Mouse (Mus musculus): ENCODE measurements around the gene Cab39.

Cab39 gene

DNA sequence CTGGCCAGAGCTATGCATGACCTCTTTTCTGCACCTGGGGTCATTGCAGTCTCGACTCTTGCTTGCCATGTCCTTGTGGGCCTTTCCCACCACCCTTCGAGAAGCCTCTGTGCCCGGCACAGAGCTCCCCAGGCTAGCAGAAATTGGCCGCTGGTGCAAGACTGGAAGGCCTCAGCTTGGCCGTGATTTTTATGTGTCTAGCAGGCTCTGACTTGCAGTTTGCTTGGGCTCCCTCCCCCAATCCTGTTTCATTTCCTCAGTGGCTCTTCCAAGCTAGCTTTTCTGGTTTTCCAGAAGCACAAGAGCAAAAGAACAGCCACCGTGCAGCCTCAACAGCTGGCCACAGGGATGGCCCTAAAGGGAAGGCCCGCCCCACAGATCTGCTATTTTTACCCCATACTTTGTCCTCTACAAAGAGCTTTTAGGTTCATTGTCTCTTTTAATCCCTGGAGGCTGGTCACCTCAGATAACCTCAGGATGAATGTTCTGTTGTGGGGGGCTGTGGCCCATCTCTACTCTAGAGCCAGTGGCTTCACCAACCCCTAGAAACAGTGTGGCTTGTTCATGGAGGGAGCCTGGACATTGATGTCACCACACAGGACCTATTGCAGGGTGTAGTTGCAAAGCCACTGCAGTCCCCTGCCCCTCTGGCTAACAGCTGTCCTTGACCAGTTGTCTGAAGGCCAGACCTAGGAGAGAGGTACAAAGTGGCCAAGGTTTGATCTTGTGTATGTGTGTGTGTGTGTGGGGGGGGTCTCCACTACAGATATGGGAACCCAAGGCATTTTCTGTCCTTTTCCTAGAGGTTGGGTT, 107.5 kb downstream of the Cab39 start:
- no peak for DNase-seq (ENCODE audit: low read depth, low spot score)

All from mesoderm, embryonic 11.5 days (tissue).